ENCODE assay signal across 10 mouse cellular contexts in the genomic region with DNA sequence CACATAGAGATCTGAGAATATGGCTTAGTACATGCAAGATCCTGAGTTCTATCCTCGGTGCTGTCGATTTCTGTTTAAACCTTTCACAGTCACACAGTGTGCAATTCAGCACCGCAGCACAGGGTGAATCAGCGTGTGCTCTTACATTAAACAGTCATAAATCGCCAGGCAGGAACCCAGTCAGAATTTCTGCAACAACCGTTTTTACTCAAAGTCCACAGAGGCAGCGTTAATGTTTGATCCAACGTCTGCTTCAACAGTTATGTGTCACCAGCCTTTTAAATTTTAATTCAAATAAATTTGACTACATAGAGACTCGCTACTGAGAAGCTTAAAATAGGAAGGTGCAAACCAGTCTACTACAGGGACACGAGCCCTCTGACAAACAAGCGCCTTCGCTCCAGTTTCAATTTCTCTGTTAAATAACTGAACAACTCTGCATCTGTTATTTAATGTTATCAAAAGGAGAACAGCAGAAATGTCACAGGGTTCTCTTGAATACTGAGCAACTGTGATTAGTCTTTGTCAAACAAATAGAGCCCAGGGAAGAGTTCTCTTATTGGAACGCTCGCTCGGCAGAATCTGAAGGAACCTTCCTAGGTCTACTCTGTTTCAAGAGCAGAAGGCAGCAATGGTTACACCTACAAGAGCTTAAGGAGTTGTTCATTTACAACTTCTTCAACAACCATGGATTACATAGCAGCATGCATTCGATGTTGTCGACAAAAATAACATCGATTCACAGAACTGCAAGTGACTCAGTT.
A peak's percentile ranks its signal among the peaks of the same experiment; 100 is the strongest.
DNase-seq lines count a peak whose midpoint lies in the region; ATAC-seq and TF ChIP-seq lines count a peak whose summit lies in the region.
"Had no signal": no experiment of that assay in that cellular context is flagged by ENCODE, and none has a peak within 500 bp of the region (broad histone marks: within the 10 kb centered on the region; RNA-seq: fewer than 3 reads in every experiment).

No protein-coding gene starts in this region.

- intact Hi-C loops in left cerebral cortex, adult 2 months (cut with DNase I) = no loop called here
- intact Hi-C loops in left cerebral cortex, postnatal 4 days (cut with DNase I) = no loop called here
- intact Hi-C loops in heart, postnatal 25 days (cut with DNase I) = no loop called here

- H3K27ac ChIP-seq in left cerebral cortex, adult 2 months = no peak overlapping the region

- peak overlapping the region; percentile 15 for H3K4me3 ChIP-seq in left cerebral cortex, adult 2 months

- peak; percentile 61 for ATAC-seq in granulocyte monocyte progenitor cell, adult 5-6 weeks (replicated peaks; ENCODE audit: poor library complexity, severe bottlenecking)

- no peak for TF ChIP-seq CTCF in left cerebral cortex, adult 2 months (IDR thresholded peaks at IDR 0.05)

- DNase-seq in left cerebral cortex, adult 2 months (ENCODE audit: extremely low spot score in 1 of 2, low spot score in 2 of 2) = no peak
- no peak for DNase-seq in left cerebral cortex, postnatal 4 days
- peak; percentile 36 for DNase-seq in kidney, postnatal 10 days
- peak; percentile 41 for DNase-seq in splenic B cell, adult 2 months (ENCODE audit: low read depth, low spot score)
- no peak for DNase-seq in spleen, postnatal 14 days (ENCODE audit: low spot score in 2 of 2)
- no peak for DNase-seq in thymus, postnatal 10 days (ENCODE audit: low spot score in 2 of 2)
- DNase-seq in heart, postnatal 25 days (ENCODE audit: low spot score) = no peak
- DNase-seq: adrenal gland, postnatal 10 days; heart, postnatal 10 days had no signal

- H3K27me3 ChIP-seq in splenic B cell, adult 2 months (ENCODE audit: control insufficient read depth, insufficient read depth, low read length, poor library complexity, severe bottlenecking) = no peaks in the 10 kb centered on the region

- 0 out of 2 replicates have a peak, but pooled peaks cover 2% of the 10 kb centered on the region for H3K36me3 ChIP-seq in splenic B cell, adult 2 months (ENCODE audit: control insufficient read depth, insufficient read depth, low read length, poor library complexity, severe bottlenecking)

Comparison
In these comparisons a context has a peak if more than half of its experiments do, and no peak if none do; other contexts are left out.
1. DNase-seq: peak in kidney, postnatal 10 days (single experiment) and splenic B cell, adult 2 months (single experiment); none in left cerebral cortex, adult 2 months (0 of 2), left cerebral cortex, postnatal 4 days (single experiment), spleen, postnatal 14 days (0 of 2), thymus, postnatal 10 days (0 of 2) and heart, postnatal 25 days (single experiment).